Mouse (Mus musculus) gastrocnemius, postnatal 36 days (tissue): Measurements from ENCODE around the gene Csrnp3. TPM values are rescaled to one million over a fixed set of nuclear protein-coding genes. Genes with fewer than 3 reads are reported as not detected.

Source experiments
- DNase-seq, 2 experiments: peaks; one replicate each; pipeline ENCODE4 v3.0.0; 2022
- intact Hi-C: fragments of 180-260 bp; cut with DNase I; formaldehyde crosslinking; loops from one replicate; pipeline ENCODE4 v1.15.1; 2025
- total RNA-seq, 2 experiments: library from RNA; stranded (reverse); gene quantifications; 2 replicates each; pipeline ENCODE4 v1.2.3; 2021

The Csrnp3 gene
- total RNA-seq, 2 experiments from 2014 or later = 0.08 to 0.20 TPM

GRCm38 (mm10) chr2:65859767-65860727 is 14.5 kb downstream of the Csrnp3 start:
- no peak for DNase-seq
- intact Hi-C loops = no loop called here

DNA sequence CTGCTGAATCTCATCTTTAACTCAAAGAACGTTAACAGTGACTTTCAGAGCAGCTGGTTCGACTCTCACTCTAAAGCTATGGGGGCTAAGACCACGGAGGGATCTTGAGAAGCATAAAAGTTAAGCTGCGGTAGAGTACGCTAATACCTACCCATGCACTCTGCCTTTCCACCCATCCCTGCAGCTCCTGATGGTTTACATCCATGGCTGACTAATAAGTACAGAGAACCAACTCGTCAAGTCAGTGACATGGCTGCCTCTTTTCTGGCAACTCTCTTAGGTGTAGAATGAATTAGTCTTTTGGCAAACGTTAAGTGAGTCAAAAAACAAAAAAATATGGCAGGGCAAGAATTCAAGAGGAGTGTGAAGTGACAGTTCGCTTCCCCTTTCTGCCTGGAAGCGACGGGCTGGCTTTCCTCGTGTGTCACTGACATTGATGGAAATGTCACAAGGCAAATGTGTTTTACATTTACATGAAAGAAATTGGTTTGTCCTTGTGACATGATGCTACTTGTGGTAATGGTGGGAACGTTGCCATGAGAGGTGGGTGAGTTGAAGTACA is 19.3 kb downstream of the Csrnp3 start:
- intact Hi-C loops = no loop called here
- no peak for DNase-seq

DNA sequence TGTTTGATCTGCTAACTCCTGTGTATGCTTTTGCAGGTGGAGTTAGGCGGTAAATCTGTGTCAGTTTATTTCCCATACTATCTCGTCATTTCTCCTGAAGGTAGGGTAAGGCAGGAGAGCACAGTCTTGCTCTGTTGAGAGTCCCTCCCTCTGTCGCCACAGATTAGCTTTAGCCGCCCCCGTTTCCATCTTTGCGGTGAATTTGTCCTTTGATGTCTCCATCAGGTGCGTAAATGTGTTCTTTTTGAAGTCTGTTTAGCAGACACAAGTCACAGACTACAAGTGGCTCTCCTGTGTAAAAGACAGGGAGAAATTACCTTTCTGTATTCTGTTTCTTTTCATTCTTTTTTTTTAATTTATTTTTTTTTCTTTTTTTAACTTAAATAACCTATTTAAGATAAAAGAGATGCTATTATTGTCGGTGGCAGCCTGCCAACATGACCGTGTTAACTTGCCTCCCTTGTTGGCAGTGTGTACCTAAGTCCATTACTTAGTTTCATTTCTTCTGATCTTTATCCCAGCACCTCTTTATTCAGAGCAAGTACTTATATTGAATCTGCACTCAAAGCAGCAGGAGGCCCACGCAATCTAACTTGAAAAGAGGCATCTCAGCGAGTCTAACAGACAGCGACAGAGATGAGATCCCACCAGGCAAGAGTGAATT is 25.5 kb downstream of the Csrnp3 start:
- intact Hi-C loops = no loop called here
- no peak for DNase-seq

DNA sequence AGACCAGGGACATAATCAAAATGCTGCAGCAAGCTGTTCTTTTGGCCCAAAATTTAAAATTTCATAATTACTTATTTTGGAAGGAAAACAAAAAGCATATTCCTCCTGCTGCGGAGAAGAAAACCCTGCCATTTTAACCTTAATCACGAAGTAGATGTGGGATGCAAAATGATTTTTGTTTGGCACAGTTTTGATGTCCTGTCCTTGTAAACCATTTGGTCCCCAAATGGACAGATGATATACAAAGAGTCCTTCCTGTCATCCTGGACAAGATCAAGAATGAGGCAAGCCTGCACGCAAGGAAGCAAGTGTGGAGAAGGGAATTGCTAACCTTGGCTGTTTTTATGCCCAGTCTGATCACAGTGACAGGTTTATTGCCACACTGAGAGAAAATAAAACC is 46.0 kb downstream of the Csrnp3 start:
- intact Hi-C loops = no loop called here
- no peak for DNase-seq

DNA sequence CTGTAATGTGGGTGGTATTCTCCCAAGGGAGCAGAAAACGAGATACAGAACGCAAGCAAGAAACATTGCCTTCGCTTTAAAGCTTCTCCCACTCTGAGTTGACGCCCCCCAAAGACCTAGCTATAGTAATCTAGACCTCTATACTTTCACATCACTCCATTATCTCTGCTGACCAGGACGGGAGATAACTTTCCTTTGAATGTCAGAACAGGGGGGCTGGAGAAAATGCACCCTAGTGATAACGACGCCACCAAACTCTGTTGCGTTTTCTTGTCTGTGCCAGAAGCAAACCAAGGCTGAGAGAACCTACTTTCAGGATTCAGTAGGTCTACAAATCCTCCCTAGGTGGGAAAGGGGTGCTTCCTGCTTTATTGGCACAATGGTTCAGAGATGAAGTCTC is 47.7 kb downstream of the Csrnp3 start:
- DNase-seq = no peak
- intact Hi-C loops = no loop called here

DNA sequence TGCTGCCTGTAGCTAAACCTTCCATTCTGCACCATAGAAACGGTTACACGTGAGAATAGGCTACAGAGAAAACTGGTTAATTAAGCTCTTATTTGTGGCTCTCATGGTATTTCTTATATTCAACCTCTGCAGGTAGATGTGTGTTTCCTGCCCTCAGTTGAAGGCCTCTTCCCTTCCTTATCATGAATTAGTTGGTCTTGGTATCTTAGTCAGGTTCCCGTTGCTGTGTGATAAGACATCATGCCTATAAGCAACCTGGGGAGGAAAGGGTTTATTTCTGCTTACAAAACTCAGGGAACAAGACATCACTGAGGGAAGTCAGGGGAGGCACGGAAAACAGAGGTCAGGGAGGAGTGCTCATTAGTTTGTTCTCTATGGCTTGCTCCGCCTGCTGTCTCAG is 48.7 kb downstream of the Csrnp3 start:
- intact Hi-C loops = no loop called here
- DNase-seq = no peak

GRCm38 (mm10) chr2:65896542-65896941 is 51.0 kb downstream of the Csrnp3 start:
- DNase-seq = no peak
- intact Hi-C loops = no loop called here

DNA sequence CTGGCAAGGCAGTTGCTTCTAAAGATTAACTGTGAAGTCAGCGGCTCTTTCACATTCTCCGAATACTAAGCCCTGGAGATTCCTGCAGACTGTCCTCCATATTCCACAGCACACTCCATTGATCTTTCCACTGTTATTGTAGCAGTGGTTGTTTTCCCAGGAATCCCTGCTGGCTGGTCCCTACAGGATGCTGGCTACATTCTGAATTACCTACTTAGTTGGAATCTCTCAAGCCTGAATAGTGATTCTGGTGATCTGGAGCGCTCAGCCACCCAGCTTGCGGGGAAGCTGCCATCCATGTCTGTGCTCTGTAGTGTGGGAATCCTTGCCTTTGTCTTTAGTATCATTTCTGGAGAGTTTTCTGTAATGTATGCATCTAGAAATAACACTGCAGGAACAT is 51.5 kb downstream of the Csrnp3 start:
- intact Hi-C loops = no loop called here
- no peak for DNase-seq

DNA sequence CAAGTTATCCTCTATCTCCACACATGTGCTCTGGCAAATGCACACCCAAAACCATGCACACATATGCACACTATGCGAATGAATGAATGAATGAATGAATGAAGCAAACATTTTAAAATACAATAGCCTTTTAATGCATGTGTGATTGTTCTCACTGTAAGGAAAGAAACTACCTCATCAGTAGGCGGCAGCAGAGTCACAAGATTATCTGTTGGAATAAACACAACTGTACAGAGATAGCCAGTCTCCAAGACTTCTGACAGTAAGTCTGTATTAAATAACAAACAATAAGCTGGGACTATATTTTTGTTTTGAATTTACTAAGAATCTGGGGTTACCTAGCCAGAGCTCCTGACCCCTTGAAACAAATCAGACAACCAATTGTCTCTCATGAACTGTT is 53.9 kb downstream of the Csrnp3 start:
- no peak for DNase-seq
- intact Hi-C loops = no loop called here

- intact Hi-C loops = no loop called here
- DNase-seq = no peak
Observed at GRCm38 (mm10) chr2:65908526-65908925, 63.0 kb downstream of the Csrnp3 start.

DNA sequence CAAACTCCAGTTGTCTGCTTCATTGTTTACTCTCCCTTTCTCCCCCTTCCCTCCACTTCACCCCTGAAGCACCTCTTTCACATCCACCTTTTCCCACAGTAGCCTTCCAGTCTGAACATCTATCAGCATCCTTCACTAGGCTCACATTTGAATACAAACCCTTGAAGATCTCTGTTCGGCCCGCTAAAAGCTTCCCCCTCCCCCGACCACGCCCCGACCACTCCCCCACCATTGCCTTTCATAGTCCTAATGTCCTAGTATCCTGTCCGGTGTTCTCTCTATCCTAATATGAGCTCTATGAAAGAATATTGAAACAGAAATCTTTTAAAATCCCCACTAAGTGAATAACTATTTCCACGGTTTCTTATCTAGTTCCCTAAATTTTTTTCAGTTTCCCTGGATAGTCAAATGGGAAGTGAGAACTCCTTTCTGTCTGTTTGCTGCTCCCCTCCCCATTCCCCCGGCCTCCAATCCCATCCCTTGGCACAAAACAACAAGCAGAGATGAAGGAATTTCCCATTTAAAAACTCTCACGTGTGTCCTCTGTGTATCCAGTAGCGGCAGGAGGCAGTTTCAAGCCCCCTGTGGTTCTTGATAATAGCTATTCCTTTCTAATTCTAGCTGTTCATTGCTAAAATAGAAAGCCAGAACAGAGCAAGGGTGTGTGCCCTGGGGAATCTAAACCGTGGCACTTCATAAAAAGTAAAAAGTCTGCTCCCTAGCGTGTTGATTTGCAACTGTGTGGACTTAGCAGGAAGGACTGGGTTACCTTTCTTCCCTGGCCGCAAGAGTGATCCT is 64.4 kb downstream of the Csrnp3 start:
- intact Hi-C loops = no loop called here
- no peak for DNase-seq

DNA sequence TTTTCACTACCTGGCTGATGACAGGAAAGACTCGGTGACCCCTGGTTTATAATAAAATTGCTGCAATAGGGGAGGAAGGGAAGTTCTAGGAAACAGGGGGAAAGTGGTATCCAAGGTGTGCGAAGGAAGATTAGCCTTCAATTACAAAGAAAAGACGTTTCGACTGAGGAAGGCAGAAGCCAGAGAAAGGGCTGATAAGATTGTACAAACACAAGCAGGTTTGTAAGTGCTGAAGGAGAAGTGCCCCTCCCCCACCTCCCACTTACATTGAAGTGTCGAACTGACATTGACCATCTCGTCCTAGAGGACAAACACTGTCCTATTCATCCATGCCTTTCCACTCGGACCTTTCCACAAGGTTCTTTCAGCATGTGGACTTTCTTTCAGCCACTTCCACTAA is 70.4 kb downstream of the Csrnp3 start:
- intact Hi-C loops = no loop called here
- DNase-seq = no peak

DNA sequence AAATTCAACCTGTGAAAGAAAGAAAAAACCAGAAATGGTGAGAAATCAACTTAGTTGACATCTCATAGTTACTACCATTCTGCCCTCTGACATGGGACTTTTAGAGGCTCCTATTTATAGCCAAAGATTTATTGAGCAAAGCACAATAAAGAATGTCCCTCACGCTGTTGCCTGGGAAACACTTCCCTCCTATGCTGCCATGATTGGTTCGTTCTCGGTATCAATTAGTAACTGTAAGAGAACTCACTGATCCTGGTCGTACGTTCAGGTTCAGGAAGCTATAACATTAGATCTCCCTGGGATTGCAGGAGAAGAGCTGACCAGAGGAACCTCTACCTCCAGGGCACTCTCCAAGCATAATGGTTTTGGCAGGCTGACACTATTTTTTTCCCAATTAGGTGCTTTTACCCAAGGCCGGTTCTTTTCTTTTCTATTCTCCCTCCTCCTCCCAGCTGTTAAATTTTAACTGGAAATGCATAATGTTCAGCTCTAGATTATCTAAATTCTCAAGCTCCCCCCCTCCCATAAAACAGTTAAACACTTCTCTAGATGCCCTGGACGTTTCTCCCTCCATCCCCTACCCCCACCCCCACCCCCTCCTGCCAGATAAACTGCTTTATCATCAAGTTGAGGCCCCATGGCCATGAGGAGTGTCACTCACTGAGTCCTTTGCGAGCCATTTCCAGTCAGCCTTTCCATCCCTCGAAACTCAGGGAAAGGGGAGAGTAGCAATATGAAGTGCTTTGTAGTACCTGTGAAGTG is 75.3 kb downstream of the Csrnp3 start:
- DNase-seq = no peak
- intact Hi-C loops = no loop called here

GRCm38 (mm10) chr2:65925363-65925941 is 79.9 kb downstream of the Csrnp3 start:
- no peak for DNase-seq
- intact Hi-C loops = no loop called here

GRCm38 (mm10) chr2:65926935-65927708 is 81.6 kb downstream of the Csrnp3 start:
- DNase-seq = no peak
- intact Hi-C loops = no loop called here

- no peak for DNase-seq
- intact Hi-C loops = no loop called here
Observed at GRCm38 (mm10) chr2:65929286-65929685, 83.7 kb downstream of the Csrnp3 start.

GRCm38 (mm10) chr2:65929927-65930326 is 84.4 kb downstream of the Csrnp3 start:
- DNase-seq = no peak
- intact Hi-C loops = no loop called here

- no peak for DNase-seq
- intact Hi-C loops = no loop called here
Observed at GRCm38 (mm10) chr2:65931313-65931712, 85.7 kb downstream of the Csrnp3 start.

- intact Hi-C loops = no loop called here
- no peak for DNase-seq
Observed at GRCm38 (mm10) chr2:65931841-65932311, 86.3 kb downstream of the Csrnp3 start.
